Mouse (Mus musculus) myocyte (in vitro differentiated cells): Measurements from ENCODE around the gene Txlnb.

Experiments used
- CEBPB ChIP-seq: IDR thresholded peaks from 2 replicates; pipeline ENCODE4 v1.6.1; 2011; ENCODE audit warnings: mild to moderate bottlenecking, moderate library complexity; ENCODE audit not compliant: poor library complexity, insufficient read depth, severe bottlenecking
- E2F4 ChIP-seq: IDR thresholded peaks from one replicate; pipeline ENCODE4 v1.6.1; 2011; ENCODE audit warnings: mild to moderate bottlenecking, control low read depth, moderate library complexity; ENCODE audit not compliant: insufficient read depth
- MAX ChIP-seq: IDR thresholded peaks from one replicate; pipeline ENCODE4 v1.6.1; 2011; ENCODE audit warnings: low read depth, mild to moderate bottlenecking, control low read depth
- MYOD1 ChIP-seq, 3 experiments: IDR thresholded peaks; one replicate each; pipeline ENCODE4 v1.6.1; 2011; ENCODE audit warnings: control low read depth in 2 of 3, low read depth in 2 of 3, mild to moderate bottlenecking in 2 of 3, moderate library complexity in 1 of 3; ENCODE audit not compliant: insufficient read length in 2 of 3, control insufficient read depth in 1 of 3
- MYOG ChIP-seq, 3 experiments: IDR thresholded peaks; one replicate each; pipeline ENCODE4 v1.6.1; 2011; ENCODE audit warnings: control low read depth in 2 of 3, low read depth in 2 of 3, mild to moderate bottlenecking in 2 of 3; ENCODE audit not compliant: insufficient read length in 2 of 3, control insufficient read depth in 1 of 3, insufficient read depth in 1 of 3
- POLR2A ChIP-seq: IDR thresholded peaks from one replicate; pipeline ENCODE4 v1.6.1; 2011; ENCODE audit warnings: low read depth, mild to moderate bottlenecking, control low read depth, moderate library complexity; ENCODE audit not compliant: insufficient read length
- POLR2AphosphoS2 ChIP-seq: IDR thresholded peaks from one replicate; pipeline ENCODE4 v1.6.1; 2011; ENCODE audit warnings: low read depth, control low read depth; ENCODE audit not compliant: insufficient read length
- REST ChIP-seq: IDR thresholded peaks from one replicate; pipeline ENCODE4 v1.6.1; 2011; ENCODE audit warnings: mild to moderate bottlenecking, control low read depth, moderate library complexity; ENCODE audit not compliant: insufficient read depth, insufficient read length
- USF1 ChIP-seq: IDR thresholded peaks from one replicate; pipeline ENCODE4 v1.6.1; 2011; ENCODE audit warnings: low read depth, mild to moderate bottlenecking, control low read depth, moderate library complexity

GRCm38 (mm10) chr10:17815052-17815451 is 19.0 kb downstream of the Txlnb start:
- TF ChIP-seq POLR2A = no peak
- no peak for TF ChIP-seq MAX
- TF ChIP-seq E2F4 = no peak
- no peak for TF ChIP-seq POLR2AphosphoS2
- no peak for TF ChIP-seq MYOD1 (IDR thresholded peaks at IDR 0.05; ENCODE audit: control insufficient read depth in 1 of 3, insufficient read length in 2 of 3, low read depth in 2 of 3)
- no peak for TF ChIP-seq REST
- TF ChIP-seq CEBPB = no peak
- TF ChIP-seq USF1 = no peak
- TF ChIP-seq MYOG (IDR thresholded peaks at IDR 0.05; ENCODE audit: control insufficient read depth in 1 of 3, insufficient read depth in 1 of 3, insufficient read length in 2 of 3, low read depth in 2 of 3) = no peak
